Mouse (Mus musculus): Measurements from ENCODE around the gene Fhl1.
A peak's percentile ranks its signal among the peaks of the same experiment; 100 is the strongest.

- TF ChIP-seq EP300 (IDR thresholded peaks at IDR 0.05) (peak; percentile 39; the same call in 1 of the 2 replicates), CTCF (IDR thresholded peaks at IDR 0.05) (no peak)
These were observed 27.5 kb upstream of the Fhl1 start for GRCm38 (mm10) chrX:56703965-56704562.

All from lung, postnatal 0 days (tissue).